Mouse (Mus musculus) T-helper 1 cell (primary cell): ENCODE results near the gene Icam2.
"Not testable (repeated sequence)": the region's sequence is repeated elsewhere in the genome, so short reads cannot be mapped to it uniquely, and the experiment has no call there.

Experiments
- in situ Hi-C: fragments of 300-600 bp; cut with MboI, MseI; formaldehyde crosslinking; loops from one replicate; pipeline ENCODE4 v1.15.1; 2025; ENCODE audit warnings: high pct_unique_total_duplicates

Icam2 gene

DNA sequence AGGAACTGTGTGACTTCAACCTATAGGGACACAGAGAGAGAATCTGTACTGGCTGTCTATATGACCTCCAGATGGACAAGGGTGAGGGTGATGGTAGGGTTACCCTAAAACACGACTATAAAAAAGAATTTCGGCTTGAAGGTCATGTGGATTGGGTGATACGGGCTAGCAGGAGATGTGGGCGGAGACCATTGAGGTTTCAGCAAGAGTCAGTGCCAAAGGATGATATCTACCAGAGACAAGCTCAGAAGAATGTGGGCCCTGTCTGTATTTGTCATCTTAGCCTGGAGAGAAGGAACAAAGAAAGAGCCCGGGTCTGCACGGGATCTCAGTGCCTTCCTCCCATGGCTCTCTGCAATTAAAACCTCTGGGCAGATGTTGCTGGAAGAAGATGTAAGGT, 38.1 kb downstream of the Icam2 start:
- in situ Hi-C loops: no loop called here

DNA sequence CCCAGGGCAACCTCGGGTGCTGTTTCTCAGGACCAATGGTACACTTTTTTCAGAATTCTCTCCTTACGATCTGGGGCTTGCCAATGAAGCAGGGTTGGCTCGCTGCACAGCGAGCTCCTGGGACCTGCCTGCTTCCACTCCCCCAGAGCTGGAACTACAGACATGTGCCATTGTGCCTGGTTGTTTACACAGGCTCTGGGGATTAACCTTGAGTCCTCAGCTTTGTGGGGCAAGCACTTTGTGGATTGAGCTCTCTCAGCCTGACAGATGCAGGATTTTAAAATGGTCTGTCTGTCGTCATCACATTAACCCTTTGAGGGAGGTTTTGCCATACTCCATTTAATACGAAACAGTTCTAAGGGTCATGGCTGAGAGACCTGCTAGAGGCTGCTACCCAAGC, 43.0 kb downstream of the Icam2 start:
- in situ Hi-C loops: no loop called here

DNA sequence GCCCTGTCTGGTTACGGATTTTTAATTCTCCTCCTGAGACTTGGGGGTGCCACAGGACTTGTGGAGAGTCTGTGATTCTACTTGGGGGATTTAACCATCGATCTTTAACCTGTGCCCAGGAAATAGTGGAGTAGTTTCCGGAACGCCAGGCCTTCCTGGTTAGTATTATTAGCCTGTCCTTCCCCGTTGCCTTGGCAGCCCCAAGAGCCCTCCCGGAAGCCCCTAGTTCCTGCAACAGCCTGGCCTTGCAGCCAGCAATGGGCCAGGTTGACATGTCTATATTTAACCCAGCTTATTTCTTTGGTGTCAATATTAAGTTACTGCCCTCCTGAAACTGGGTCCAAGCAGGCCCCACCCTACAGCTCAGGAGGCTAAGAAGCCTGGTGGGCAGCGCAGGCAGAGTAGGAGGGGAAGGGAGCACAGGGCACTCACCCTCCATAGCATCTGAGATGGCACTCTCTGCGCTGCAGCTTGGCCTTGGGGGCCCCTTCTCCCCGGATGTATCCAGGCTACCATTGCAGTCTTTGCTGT, 46.8 kb downstream of the Icam2 start:
- in situ Hi-C loops: no loop called here

DNA sequence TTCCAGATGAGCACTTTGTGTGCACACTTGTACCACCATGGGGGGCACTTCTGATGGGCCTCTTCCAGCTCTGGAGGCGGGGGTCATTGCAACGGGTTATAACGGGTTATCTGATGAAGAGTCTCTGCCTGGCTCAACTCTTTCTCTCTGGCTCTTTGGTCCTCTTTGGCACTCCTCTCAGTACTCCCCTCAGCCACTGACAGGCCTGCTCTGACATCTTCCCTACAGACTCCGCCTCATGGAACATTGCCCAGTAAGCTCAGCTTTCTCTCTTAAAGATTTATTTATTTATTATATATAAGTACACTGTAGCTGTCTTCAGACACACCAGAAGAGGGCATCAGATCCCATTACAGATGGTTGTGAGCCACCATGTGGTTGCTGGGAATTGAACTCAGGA, 48.6 kb downstream of the Icam2 start:
- in situ Hi-C loops: not testable (repeated sequence)

DNA sequence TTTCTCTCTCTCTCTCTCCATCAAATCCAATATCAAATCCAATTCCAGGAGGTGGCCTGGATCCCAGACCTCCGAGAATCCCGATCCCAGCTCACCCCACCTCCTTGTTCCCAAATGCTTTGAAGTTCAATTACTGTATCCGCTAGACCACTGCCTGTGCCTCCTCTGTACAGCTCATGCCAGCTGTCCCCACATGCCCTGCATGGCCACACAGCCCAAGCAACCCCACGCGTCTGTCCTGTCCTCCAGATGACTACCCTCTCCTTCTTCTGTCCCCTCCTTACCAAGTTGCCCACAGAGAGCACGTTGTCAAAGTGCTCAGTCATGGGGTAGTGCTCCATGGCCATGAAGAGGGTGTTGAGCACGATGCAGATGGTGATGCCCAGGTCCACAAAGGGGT, 49.0 kb downstream of the Icam2 start:
- in situ Hi-C loops: no loop called here

DNA sequence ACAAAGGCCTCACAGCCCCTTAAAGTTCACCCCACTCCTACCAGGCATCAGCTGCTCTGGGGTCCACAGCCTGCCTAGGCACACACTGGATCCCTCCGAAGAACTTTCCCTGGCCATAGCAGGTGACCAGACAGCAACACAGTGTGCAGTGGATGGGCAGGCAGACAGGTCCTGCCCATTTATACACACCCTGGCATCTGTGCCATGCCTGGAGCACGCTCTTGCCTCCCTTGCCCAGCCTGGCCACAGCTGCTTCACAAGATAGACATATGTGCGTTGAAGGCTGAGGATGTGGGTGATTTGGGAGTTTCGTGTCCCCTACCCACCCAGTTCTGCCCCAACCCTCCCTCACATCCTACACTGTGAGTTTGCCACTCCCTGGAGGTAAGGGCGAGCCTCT, 49.8 kb downstream of the Icam2 start:
- in situ Hi-C loops: no loop called here

DNA sequence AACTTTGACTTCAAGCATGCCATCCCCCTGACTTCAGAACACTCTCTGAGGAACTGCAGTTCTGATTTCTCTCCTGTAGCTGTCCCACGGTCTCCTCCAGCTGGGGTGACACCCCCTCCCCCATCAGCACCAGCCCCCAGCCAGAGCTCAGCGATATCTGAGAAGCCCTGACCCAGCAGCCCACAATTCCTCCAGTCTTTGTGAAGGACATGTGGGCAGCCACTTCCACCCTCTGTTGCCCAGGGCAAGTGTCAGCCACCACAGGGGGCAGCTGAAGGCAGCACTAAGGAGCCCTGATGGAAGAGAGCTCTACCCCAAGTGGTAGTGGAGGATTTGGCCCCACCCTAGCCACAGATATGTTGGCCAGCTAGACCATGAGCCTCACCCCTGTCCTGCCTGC, 53.8 kb downstream of the Icam2 start:
- in situ Hi-C loops: no loop called here

DNA sequence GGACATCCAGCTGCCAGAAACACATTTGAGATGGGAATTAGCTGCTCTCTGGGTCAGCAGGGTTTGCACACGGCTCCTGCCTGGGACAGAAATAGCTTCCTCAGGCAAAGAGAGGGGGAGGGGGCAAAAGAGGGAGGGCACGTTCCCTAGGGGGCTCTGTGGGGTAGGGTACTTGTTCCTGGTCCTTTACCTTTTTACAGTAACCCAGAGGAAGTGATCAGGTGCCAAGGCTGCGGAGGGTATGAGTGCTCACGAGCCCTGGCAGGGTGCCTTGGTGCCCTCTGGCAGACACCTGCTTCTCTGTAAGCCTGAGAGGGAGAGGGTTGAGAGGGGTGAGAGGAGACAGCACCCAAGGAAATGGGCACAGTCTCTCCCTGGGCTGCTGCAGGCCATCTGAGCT, 55.4 kb downstream of the Icam2 start:
- in situ Hi-C loops: no loop called here

DNA sequence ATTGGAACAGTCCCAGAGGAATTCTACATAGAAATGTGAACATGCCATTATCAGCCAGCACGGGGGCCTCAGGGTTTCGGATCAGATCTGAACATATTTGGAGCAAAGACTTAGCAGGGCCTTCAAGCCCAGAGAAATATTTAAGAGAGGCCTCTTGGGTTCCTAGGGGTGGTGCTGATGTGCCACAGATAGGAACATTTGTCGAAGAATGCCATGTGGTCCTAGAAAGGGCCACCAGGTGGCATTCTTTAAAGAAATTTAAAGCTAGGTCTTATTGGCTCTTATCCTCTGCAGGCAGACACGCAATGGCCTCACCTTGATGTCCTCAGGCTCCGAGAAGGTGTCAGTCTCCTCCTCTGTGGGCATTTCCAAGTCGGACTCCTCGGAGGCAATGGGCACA, 58.2 kb downstream of the Icam2 start:
- in situ Hi-C loops: no loop called here

DNA sequence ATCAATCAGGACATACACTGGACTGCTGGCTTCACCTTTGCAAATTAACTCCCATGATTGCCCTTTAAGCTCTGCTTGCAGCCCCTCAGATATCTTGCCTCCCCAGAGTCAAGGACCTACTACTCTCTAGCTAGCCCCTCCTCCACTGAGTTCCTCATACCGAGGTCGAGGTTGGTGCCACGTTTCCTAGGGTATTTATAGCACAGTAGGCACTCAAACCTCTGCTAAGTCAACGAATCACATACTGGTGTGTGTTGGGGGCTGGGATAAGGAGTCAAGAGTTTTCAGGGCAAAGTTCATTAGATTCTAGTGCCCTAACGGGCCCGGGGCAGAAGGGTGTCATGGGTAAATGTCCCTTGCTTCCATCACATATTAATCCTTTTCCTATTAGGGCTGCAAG, 58.7 kb downstream of the Icam2 start:
- in situ Hi-C loops: no loop called here

DNA sequence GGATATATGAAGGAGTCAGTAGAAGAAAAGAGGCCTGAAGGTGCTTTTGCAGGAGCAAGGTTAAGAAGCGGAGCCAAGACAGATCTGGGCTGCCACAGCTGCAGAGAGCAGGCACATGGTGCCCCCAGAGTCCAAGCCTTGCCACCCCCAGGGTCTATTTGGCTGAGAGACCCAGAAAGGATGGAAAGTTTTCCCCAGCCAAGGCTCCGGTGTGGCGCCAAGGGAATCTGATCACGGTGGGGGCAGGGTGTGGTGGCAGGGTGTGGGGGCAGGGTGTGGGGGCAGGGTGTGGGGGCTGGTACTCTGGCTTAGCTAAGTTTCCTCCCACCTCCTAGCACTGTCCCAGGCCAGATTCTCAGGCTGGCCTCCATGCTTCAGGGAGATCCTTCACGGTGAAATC, 59.4 kb downstream of the Icam2 start:
- in situ Hi-C loops: no loop called here
